15 mouse cellular contexts compared by ENCODE assay signal in the genomic region with DNA sequence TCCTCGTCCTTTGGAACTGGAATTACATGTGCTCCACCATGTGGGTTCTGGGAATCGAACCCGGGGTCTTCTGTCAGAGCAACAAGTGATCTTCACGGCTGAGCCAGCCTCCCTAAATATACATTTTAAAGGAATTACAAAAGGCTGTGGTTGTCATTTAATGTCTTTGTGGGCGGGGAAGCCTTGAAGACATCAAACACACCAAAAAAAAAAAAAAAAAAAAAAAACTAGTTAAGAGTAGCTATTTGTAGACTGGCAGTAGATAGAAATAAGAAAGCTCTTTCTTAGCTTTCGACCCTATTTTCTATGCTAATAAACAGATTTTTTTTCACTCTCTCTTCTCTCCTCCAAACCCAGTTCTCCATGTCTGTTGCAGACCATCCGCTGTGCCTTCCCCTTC.
"Had no signal": no experiment of that assay in that cellular context is flagged by ENCODE, and none has a peak within 500 bp of the region (broad histone marks: within the 10 kb centered on the region; RNA-seq: fewer than 3 reads in every experiment).

No protein-coding gene starts in this region.

- H3K27ac ChIP-seq: midbrain, embryonic 10.5 days; midbrain, embryonic 12.5 days; neural tube, embryonic 12.5 days; stomach, embryonic 15.5 days; stomach, postnatal 0 days had no signal

- H3K36me3 ChIP-seq: midbrain, embryonic 10.5 days; midbrain, embryonic 12.5 days; neural tube, embryonic 12.5 days; stomach, embryonic 15.5 days had no signal

- H3K4me2 ChIP-seq: lung, embryonic 14.5 days; midbrain, embryonic 12.5 days; neural tube, embryonic 12.5 days; stomach, embryonic 15.5 days had no signal

- H3K4me3 ChIP-seq: midbrain, embryonic 10.5 days; midbrain, embryonic 12.5 days; myocyte; neural tube, embryonic 12.5 days; stomach, embryonic 15.5 days had no signal

- H3K9me3 ChIP-seq: midbrain, embryonic 10.5 days; midbrain, embryonic 12.5 days; neural tube, embryonic 12.5 days; stomach, embryonic 15.5 days had no signal

- H3K27me3 ChIP-seq: neural tube, embryonic 12.5 days had no signal

- DNase-seq: lung, adult 18-20 months; lung, embryonic 14.5 days; lung, postnatal 10 days; lung, postnatal 4 days; midbrain, embryonic 14.5 days; right cerebral cortex, postnatal 14 days; thymus, adult 2 months; thymus, postnatal 25 days; thymus, postnatal 4 days had no signal

- H3K9ac ChIP-seq: lung, embryonic 14.5 days; midbrain, embryonic 12.5 days; neural tube, embryonic 12.5 days; stomach, embryonic 15.5 days had no signal
